Mouse (Mus musculus) MEL (cell line): Measurements from ENCODE around the gene Myh9. TPM values are rescaled to one million over a fixed set of nuclear protein-coding genes. Genes with fewer than 3 reads are reported as not detected.

Experiments used
- DNase-seq: peaks from one replicate; pipeline ENCODE4 v3.0.0; 2011; ENCODE audit warnings: low read depth, low spot score
- H3K27ac ChIP-seq: 2 replicates; pipeline ENCODE4 v1.5.1; 2012; ENCODE audit warnings: low read depth, mild to moderate bottlenecking, control low read depth, low read length, moderate library complexity; ENCODE audit not compliant: control insufficient read depth
- H3K27me3 ChIP-seq, 2 experiments: fragments of 150-350 bp in 1 of 2; sonication (generic) in 1 of 2; 2 replicates each; pipeline ENCODE4 v1.6.1; 2012; ENCODE audit warnings: low read length in 2 of 2, mild to moderate bottlenecking in 2 of 2, improper control_type of control experiment in 1 of 2, moderate library complexity in 1 of 2; ENCODE audit not compliant: insufficient read depth in 2 of 2, control insufficient read depth in 1 of 2
- H3K36me3 ChIP-seq, 2 experiments: 2 replicates each; pipeline ENCODE4 v1.6.1; 2012 to 2014; ENCODE audit warnings: low read length in 2 of 2, improper control_type of control experiment in 1 of 2, inconsistent platforms in 1 of 2, mild to moderate bottlenecking in 1 of 2; ENCODE audit not compliant: insufficient read depth in 2 of 2, control insufficient read depth in 1 of 2
- H3K4me1 ChIP-seq, 2 experiments: fragments of 150-350 bp in 1 of 2; sonication (generic) in 1 of 2; 2 replicates each; pipeline ENCODE4 v1.6.1; 2012; ENCODE audit warnings: low read length in 2 of 2, improper control_type of control experiment in 1 of 2, mild to moderate bottlenecking in 1 of 2; ENCODE audit not compliant: insufficient read depth in 2 of 2, control insufficient read depth in 1 of 2
- H3K4me3 ChIP-seq, 2 experiments: fragments of 150-350 bp in 1 of 2; sonication (generic) in 1 of 2; 2 replicates each; pipeline ENCODE4 v1.5.1; 2012; ENCODE audit warnings: low read depth in 2 of 2, low read length in 2 of 2, mild to moderate bottlenecking in 2 of 2, moderate library complexity in 2 of 2, control low read depth in 1 of 2, improper control_type of control experiment in 1 of 2; ENCODE audit not compliant: control insufficient read depth in 1 of 2, insufficient read depth in 1 of 2
- H3K79me2 ChIP-seq: 2 replicates; pipeline ENCODE4 v1.6.1; 2012; ENCODE audit warnings: mild to moderate bottlenecking, low read length, moderate library complexity; ENCODE audit not compliant: control insufficient read depth, poor library complexity, insufficient read depth
- H3K9ac ChIP-seq: 2 replicates; pipeline ENCODE4 v1.6.1; 2012; ENCODE audit warnings: low read depth, mild to moderate bottlenecking, control low read depth, low read length, moderate library complexity; ENCODE audit not compliant: control insufficient read depth, poor library complexity, severe bottlenecking
- H3K9me3 ChIP-seq: fragments of 150-350 bp; sonication (generic); replicated peaks from 2 replicates; pipeline ENCODE4 v1.6.1; 2012; ENCODE audit warnings: mild to moderate bottlenecking, low read length, improper control_type of control experiment, moderate library complexity; ENCODE audit not compliant: insufficient read depth
- BHLHE40 ChIP-seq: IDR thresholded peaks from 2 replicates; pipeline ENCODE4 v1.6.1; 2012; ENCODE audit warnings: low read depth, mild to moderate bottlenecking, inconsistent platforms, low read length, improper control_type of control experiment, borderline replicate concordance
- CHD1 ChIP-seq: IDR thresholded peaks from 2 replicates; pipeline ENCODE4 v1.6.1; 2012; ENCODE audit warnings: low read depth, mild to moderate bottlenecking, inconsistent platforms, low read length, improper control_type of control experiment
- CHD2 ChIP-seq: IDR thresholded peaks from 2 replicates; pipeline ENCODE4 v1.6.1; 2011; ENCODE audit warnings: low read length, improper control_type of control experiment
- E2F4 ChIP-seq: IDR thresholded peaks from 2 replicates; pipeline ENCODE4 v1.6.1; 2011; ENCODE audit warnings: low read depth, low read length, improper control_type of control experiment, borderline replicate concordance
- EP300 ChIP-seq, 2 experiments: IDR thresholded peaks; 2 replicates each; pipeline ENCODE4 v1.6.1; 2011; ENCODE audit warnings: improper control_type of control experiment in 2 of 2, low read length in 2 of 2, low read depth in 1 of 2, mild to moderate bottlenecking in 1 of 2
- GABPA ChIP-seq: IDR thresholded peaks from 2 replicates; pipeline ENCODE4 v1.6.1; 2012; ENCODE audit warnings: low read depth, mild to moderate bottlenecking, inconsistent platforms, low read length, improper control_type of control experiment, moderate library complexity
- KAT2A ChIP-seq: conservative IDR thresholded peaks from 2 replicates; pipeline ENCODE4 v1.6.1; 2012; ENCODE audit warnings: low read depth, low read length, improper control_type of control experiment, inconsistent platforms
- MAFK ChIP-seq: IDR thresholded peaks from 2 replicates; pipeline ENCODE4 v1.6.1; 2011; ENCODE audit warnings: low read depth, mild to moderate bottlenecking, low read length, improper control_type of control experiment, borderline replicate concordance
- MAZ ChIP-seq: IDR thresholded peaks from 2 replicates; pipeline ENCODE4 v1.6.1; 2012; ENCODE audit warnings: low read depth, mild to moderate bottlenecking, inconsistent platforms, low read length, improper control_type of control experiment
- MEF2A ChIP-seq: IDR thresholded peaks from 2 replicates; pipeline ENCODE4 v1.6.1; 2014; ENCODE audit warnings: low read depth, mild to moderate bottlenecking, inconsistent platforms, low read length, improper control_type of control experiment; ENCODE audit not compliant: poor library complexity, insufficient replicate concordance, severe bottlenecking; ENCODE audit errors: extremely low read depth
- MXI1 ChIP-seq: IDR thresholded peaks from 2 replicates; pipeline ENCODE4 v1.6.1; 2011; ENCODE audit warnings: mild to moderate bottlenecking, low read depth, low read length, improper control_type of control experiment
- NELFE ChIP-seq: IDR thresholded peaks from 2 replicates; pipeline ENCODE4 v1.6.1; 2011; ENCODE audit warnings: low read depth, low read length, improper control_type of control experiment
- POLR2A ChIP-seq, 2 experiments: IDR thresholded peaks; 2 replicates each; pipeline ENCODE4 v1.6.1; 2011 to 2012; ENCODE audit warnings: low read length in 2 of 2, mild to moderate bottlenecking in 2 of 2, control low read depth in 1 of 2, improper control_type of control experiment in 1 of 2, low read depth in 1 of 2, moderate library complexity in 1 of 2; ENCODE audit not compliant: control insufficient read depth in 1 of 2, insufficient read depth in 1 of 2, poor library complexity in 1 of 2
- POLR2AphosphoS2 ChIP-seq: IDR thresholded peaks from 2 replicates; pipeline ENCODE4 v1.6.1; 2011; ENCODE audit warnings: low read length, improper control_type of control experiment
- POLR2AphosphoS5 ChIP-seq: IDR thresholded peaks from 2 replicates; pipeline ENCODE4 v1.6.1; 2012; ENCODE audit warnings: low read depth, borderline replicate concordance, mild to moderate bottlenecking, inconsistent platforms, low read length, moderate library complexity, mixed read lengths
- SIN3A ChIP-seq: IDR thresholded peaks from 2 replicates; pipeline ENCODE4 v1.6.1; 2012; ENCODE audit warnings: low read length, improper control_type of control experiment, inconsistent platforms
- TAL1 ChIP-seq: IDR thresholded peaks from 2 replicates; pipeline ENCODE4 v1.6.1; 2012; ENCODE audit warnings: mild to moderate bottlenecking, inconsistent platforms, low read length, moderate library complexity, mixed read lengths
- TBP ChIP-seq: IDR thresholded peaks from 2 replicates; pipeline ENCODE4 v1.8.0; 2011; ENCODE audit warnings: low read depth, low read length, improper control_type of control experiment
- TCF12 ChIP-seq: IDR thresholded peaks from 2 replicates; pipeline ENCODE4 v1.6.1; 2014; ENCODE audit warnings: low read depth, mild to moderate bottlenecking, inconsistent platforms, low read length, improper control_type of control experiment, moderate library complexity
- UBTF ChIP-seq: IDR thresholded peaks from 2 replicates; pipeline ENCODE4 v1.6.1; 2012; ENCODE audit warnings: low read depth, mild to moderate bottlenecking, inconsistent platforms, low read length, improper control_type of control experiment, moderate library complexity, borderline replicate concordance; ENCODE audit not compliant: insufficient read depth
- USF2 ChIP-seq, 2 experiments: IDR thresholded peaks; 2 replicates each; pipeline ENCODE4 v1.6.1; 2011 to 2012; ENCODE audit warnings: improper control_type of control experiment in 2 of 2, low read length in 2 of 2, borderline replicate concordance in 1 of 2, inconsistent platforms in 1 of 2, low read depth in 1 of 2, mild to moderate bottlenecking in 1 of 2; ENCODE audit not compliant: insufficient read depth in 1 of 2
- polyA plus RNA-seq, 2 experiments: library from polyadenylated mRNA; stranded (reverse) in 1 of 2; unstranded in 1 of 2; fragments of >175 nt in 1 of 2; fragments of >200 nt in 1 of 2; gene quantifications; 2 replicates each; pipeline versions ENCODE4 v1.2.1 to v1.2.4; 2012; ENCODE audit warnings: low replicate concordance in 2 of 2, low read depth in 1 of 2; ENCODE audit not compliant: insufficient read length in 2 of 2, insufficient read depth in 1 of 2, missing spikeins in 1 of 2
- total RNA-seq: library from RNA; depleted of rRNA; stranded (reverse); fragments of 300-350 nt; gene quantifications from 2 replicates; pipeline ENCODE4 v1.2.3, GENCODE M21; 2012

Gene Myh9
- total and polyA plus RNA-seq, 3 experiments: 59.3 to 176 (median 158) TPM

GRCm38 (mm10) chr15:77825382-77825781, 16.6 kb downstream of the Myh9 start:
- H3K9me3 ChIP-seq: no peaks in the 10 kb centered on the region
- H3K36me3 ChIP-seq: peaks cover 2 to 9% of the 10 kb centered on the region in 2 experiments; a peak in 3 of 4 replicates
- no peak for DNase-seq
- no peak for TF ChIP-seq E2F4
- no peak for TF ChIP-seq MEF2A
- no peak for TF ChIP-seq NELFE
- no peak for TF ChIP-seq CHD1
- no peak for TF ChIP-seq TAL1
- no peak for TF ChIP-seq MXI1
- TF ChIP-seq BHLHE40: no peak
- no peak for TF ChIP-seq TBP
- TF ChIP-seq KAT2A: no peak
- TF ChIP-seq CHD2: no peak
- TF ChIP-seq SIN3A: no peak
- no peak for TF ChIP-seq UBTF
- TF ChIP-seq GABPA: no peak
- TF ChIP-seq POLR2A (IDR thresholded peaks at IDR 0.05; ENCODE audit: control insufficient read depth in 1 of 2, insufficient read depth in 1 of 2, low read depth in 1 of 2, low read length in 2 of 2, poor library complexity in 1 of 2): no peak
- TF ChIP-seq USF2 (IDR thresholded peaks at IDR 0.05; ENCODE audit: borderline replicate concordance in 1 of 2, insufficient read depth in 1 of 2, low read depth in 1 of 2, low read length in 2 of 2): no peak
- TF ChIP-seq TCF12: no peak
- no peak for TF ChIP-seq EP300 (IDR thresholded peaks at IDR 0.05; ENCODE audit: low read depth in 1 of 2, low read length in 2 of 2)
- TF ChIP-seq POLR2AphosphoS5: no peak
- no peaks in the 10 kb centered on the region for H3K27me3 ChIP-seq
- H3K4me3 ChIP-seq: no peak overlapping the region
- no peak overlapping the region for H3K27ac ChIP-seq
- H3K79me2 ChIP-seq: peaks cover 68% of the 10 kb centered on the region
- peaks cover 6 to 17% of the 10 kb centered on the region in 2 experiments; a peak in 3 of 4 replicates for H3K4me1 ChIP-seq
- no peak overlapping the region for H3K9ac ChIP-seq

- no peak for DNase-seq
- no peak overlapping the region for H3K27ac ChIP-seq
- H3K36me3 ChIP-seq: peaks cover 2 to 6% of the 10 kb centered on the region in 2 experiments; a peak in 2 of 4 replicates
- H3K27me3 ChIP-seq: no peaks in the 10 kb centered on the region
- peaks cover 70% of the 10 kb centered on the region for H3K79me2 ChIP-seq
- no peaks in the 10 kb centered on the region for H3K9me3 ChIP-seq
- H3K9ac ChIP-seq: no peak overlapping the region
- TF ChIP-seq POLR2AphosphoS2 (no peak), E2F4 (no peak), MAFK (no peak), MXI1 (no peak), MAZ (no peak), BHLHE40 (no peak), CHD1 (no peak)
- H3K4me1 ChIP-seq: peaks cover 4 to 14% of the 10 kb centered on the region in 2 experiments; a peak in 3 of 4 replicates
- no peak overlapping the region for H3K4me3 ChIP-seq
Measured at GRCm38 (mm10) chr15:77824321-77824720, 17.7 kb downstream of the Myh9 start.
